Mouse (Mus musculus) olfactory bulb, adult 2 months (tissue): ENCODE data around the gene Slc35b3. TPM values are rescaled to one million over a fixed set of nuclear protein-coding genes. Genes with fewer than 3 reads are reported as not detected.

Source experiments
- H3K27ac ChIP-seq: fragments of 200-500 bp; 2 replicates; pipeline ENCODE4 v1.5.1; 2012; ENCODE audit warnings: low read depth, low read length; ENCODE audit not compliant: insufficient read depth
- H3K4me1 ChIP-seq: fragments of 200-500 bp; 2 replicates; pipeline ENCODE4 v1.6.1; 2012; ENCODE audit warnings: low read length; ENCODE audit not compliant: control insufficient read depth, insufficient read depth
- H3K4me3 ChIP-seq: fragments of 200-500 bp; 2 replicates; pipeline ENCODE4 v1.5.1; 2012; ENCODE audit warnings: mild to moderate bottlenecking, low read depth, low read length, moderate library complexity; ENCODE audit not compliant: insufficient read depth
- CTCF ChIP-seq: fragments of 200-500 bp; IDR thresholded peaks from 2 replicates; pipeline ENCODE4 v1.5.1; 2012; ENCODE audit warnings: low read depth, mild to moderate bottlenecking, low read length, moderate library complexity; ENCODE audit not compliant: insufficient read depth
- POLR2A ChIP-seq: fragments of 200-500 bp; IDR thresholded peaks from 2 replicates; pipeline ENCODE4 v1.6.1; 2012; ENCODE audit warnings: mild to moderate bottlenecking, low read depth, low read length, moderate library complexity; ENCODE audit not compliant: insufficient read depth
- WGBS: fragments of 180-500 bp; shearing (Covaris S2); methylation state at CpG from one replicate; pipeline ENCODE4 v1.1.7; 2018; 5-methylcytosine and 5-hydroxymethylcytosine counted together
- polyA plus RNA-seq: library from polyadenylated mRNA; stranded (reverse); fragments of >200 nt; gene quantifications from 2 replicates; pipeline ENCODE4 v1.2.4, GENCODE M21; 2012; ENCODE audit warnings: low replicate concordance; ENCODE audit not compliant: missing spikeins, insufficient read depth, insufficient read length

Gene Slc35b3
- polyA plus RNA-seq, 1 experiment, result not detected

DNA sequence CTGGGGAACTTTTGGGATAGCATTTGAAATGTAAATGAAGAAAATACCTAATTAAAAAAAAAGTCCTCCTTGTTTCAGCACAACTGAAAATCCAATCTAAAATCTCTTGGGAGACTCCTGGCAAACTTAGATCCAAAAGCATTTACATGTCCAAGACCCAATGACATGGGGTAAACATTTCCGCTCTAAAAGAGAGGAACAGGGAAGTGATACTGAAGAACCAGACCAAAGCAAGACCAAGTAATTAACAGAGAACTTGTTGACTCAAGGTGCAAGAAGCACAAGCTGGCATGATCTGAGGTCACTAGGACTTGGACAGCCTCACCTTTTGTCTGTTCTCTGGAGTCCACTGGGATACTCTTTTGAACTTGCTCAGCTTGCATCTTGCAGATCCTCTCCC, 39.4 kb downstream of the Slc35b3 start:
- Histone ChIP-seq H3K4me1 (no peaks in the 10 kb centered on the region), H3K27ac (no peak overlapping the region), H3K4me3 (no peak overlapping the region)
- WGBS, result 91% methylated on average over 1 of the region's 1 CpGs
- TF ChIP-seq CTCF (no peak), POLR2A (no peak)

DNA sequence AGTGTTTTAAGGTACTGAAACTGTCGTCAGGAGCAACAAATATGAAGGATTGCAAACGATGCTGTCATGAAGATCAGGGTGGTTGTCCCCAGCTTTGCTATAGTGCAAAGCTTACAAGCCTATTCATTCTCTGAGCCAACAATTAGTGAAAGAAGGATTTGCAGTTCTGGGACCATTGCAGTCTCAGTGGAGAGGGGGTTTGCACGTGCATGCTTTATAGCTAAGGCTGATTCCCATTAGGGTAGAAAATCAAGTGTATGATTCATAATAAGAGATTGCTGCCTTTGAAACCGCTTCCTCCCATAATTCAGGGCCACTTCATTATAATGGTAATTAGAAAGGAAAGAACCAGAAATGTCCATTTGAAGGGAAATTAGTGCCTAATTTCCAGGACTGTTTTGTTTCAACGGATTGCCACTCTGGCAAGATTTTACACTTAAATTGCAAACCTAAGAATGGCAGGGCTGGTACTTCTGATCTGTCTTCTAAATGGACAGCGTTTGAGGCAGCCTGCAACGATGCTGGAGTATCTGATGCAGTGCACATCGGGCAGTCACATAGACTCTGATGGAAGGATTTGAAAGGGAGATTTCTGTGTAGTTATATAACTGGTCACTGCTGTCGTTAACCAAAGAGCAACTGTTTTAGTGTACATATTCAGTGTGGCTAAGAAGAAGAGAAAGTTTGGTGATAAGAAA, 42.3 kb downstream of the Slc35b3 start:
- Histone ChIP-seq H3K27ac (no peak overlapping the region), H3K4me1 (no peaks in the 10 kb centered on the region), H3K4me3 (no peak overlapping the region)
- TF ChIP-seq CTCF, result no peak
- TF ChIP-seq POLR2A, result no peak
- 29% methylated on average over 9 of the region's 9 CpGs for WGBS

DNA sequence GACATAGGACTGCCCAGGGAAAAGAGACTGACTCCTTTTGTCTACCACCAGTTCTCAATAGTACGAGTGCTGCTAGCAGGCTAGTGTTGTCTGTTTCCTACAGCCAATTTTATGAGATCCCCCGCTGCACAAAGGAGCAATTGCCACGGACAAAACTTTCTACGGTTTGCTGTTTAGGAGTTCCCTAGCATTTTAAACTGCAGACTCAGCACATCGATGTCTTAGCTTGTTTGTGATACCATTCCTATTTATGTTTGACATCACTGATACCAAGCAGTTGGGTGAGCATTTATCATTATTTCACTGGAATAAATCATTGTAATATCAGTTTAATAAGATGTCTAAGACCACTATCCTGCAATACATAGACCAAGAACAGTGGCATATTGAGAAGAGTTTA, 43.1 kb downstream of the Slc35b3 start:
- H3K27ac ChIP-seq, result no peak overlapping the region
- WGBS, result 48% methylated on average over 5 of the region's 5 CpGs
- H3K4me3 ChIP-seq, result no peak overlapping the region
- TF ChIP-seq CTCF, result no peak
- no peak for TF ChIP-seq POLR2A
- no peaks in the 10 kb centered on the region for H3K4me1 ChIP-seq

DNA sequence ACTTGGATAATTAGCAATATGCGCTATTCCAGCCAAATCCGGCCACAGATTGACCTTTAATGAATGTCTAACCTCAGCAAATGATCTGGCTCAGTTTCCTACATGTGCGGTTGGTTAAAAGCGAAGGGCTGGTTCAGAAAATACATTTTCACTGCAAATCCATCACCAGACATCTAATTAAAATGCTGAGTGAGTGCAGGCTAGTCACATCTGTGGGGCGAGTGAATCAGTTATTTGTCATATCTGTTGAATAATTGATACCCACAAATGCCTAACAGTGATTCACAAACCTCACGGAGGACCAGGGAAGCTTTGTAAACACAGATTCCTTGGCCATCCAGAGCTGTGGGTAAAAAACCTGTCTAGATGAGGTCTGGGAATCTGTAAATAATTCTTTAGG, 45.9 kb downstream of the Slc35b3 start:
- no peaks in the 10 kb centered on the region for H3K4me1 ChIP-seq
- 57% methylated on average over 6 of the region's 6 CpGs for WGBS
- H3K4me3 ChIP-seq, result no peak overlapping the region
- no peak for TF ChIP-seq POLR2A
- TF ChIP-seq CTCF, result no peak
- H3K27ac ChIP-seq, result no peak overlapping the region

DNA sequence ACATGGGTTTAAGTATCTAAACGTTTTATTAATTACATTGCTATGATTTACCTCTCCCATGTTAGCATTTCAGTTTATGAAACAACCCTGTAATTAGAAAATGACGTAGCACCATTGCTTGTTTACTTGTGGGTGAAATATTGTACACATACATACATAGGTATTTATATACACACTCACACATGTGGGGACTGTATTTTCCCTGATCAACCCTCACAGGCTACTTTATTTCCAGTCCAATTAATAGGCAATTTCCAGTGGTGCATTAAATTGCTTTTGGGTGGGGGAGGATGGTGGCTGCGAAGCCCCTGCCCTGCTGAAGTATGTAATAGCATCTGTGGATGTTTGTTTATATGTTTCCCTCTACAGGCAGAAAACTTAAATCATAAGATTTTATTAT, 68.3 kb downstream of the Slc35b3 start:
- TF ChIP-seq POLR2A, result no peak
- TF ChIP-seq CTCF, result no peak
- H3K4me3 ChIP-seq, result no peak overlapping the region
- H3K4me1 ChIP-seq, result no peaks in the 10 kb centered on the region
- WGBS, result 61% methylated on average over 3 of the region's 3 CpGs
- H3K27ac ChIP-seq, result no peak overlapping the region
